Mouse (Mus musculus) lung, adult 2 months (tissue): ENCODE data around the gene Ugt1a1.

Experiments used
- CTCF ChIP-seq: fragments of 200-500 bp; IDR thresholded peaks from 2 replicates; pipeline ENCODE4 v1.5.1; 2011; ENCODE audit warnings: mild to moderate bottlenecking, low read length, control low read depth; ENCODE audit not compliant: insufficient read depth
- POLR2A ChIP-seq: fragments of 200-500 bp; IDR thresholded peaks from 2 replicates; pipeline ENCODE4 v1.6.1; 2011; ENCODE audit warnings: low read depth, mild to moderate bottlenecking, control low read depth, low read length, borderline replicate concordance; ENCODE audit errors: extremely low read depth

- no peak for TF ChIP-seq CTCF
- no peak for TF ChIP-seq POLR2A
Observed at GRCm38 (mm10) chr1:88264237-88264868, 52.6 kb downstream of the Ugt1a1 start.
